Mouse (Mus musculus): ENCODE data around the gene Il6ra.

Il6ra gene

DNA sequence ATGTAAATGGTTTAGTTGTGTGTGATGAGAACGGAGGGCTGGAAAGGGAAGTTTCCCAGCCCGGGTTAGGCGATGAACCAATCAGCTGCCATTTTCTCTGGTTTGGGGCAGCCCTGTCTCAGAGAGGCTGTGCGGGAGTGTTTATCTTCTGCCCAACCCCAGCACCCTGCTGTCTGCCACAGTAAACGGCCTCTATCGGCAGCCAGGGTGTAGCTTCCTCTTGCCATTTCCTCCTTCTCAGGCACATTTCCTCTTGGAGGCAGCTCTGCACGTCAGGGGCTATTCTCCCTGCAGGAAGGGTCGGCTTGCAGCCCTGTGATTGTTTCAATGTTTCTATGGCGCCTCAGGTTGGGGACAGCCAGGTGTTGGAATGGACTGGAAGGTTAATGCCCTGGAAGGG is 69.8 kb downstream of the Il6ra start:
- DNase-seq: no peak

DNA sequence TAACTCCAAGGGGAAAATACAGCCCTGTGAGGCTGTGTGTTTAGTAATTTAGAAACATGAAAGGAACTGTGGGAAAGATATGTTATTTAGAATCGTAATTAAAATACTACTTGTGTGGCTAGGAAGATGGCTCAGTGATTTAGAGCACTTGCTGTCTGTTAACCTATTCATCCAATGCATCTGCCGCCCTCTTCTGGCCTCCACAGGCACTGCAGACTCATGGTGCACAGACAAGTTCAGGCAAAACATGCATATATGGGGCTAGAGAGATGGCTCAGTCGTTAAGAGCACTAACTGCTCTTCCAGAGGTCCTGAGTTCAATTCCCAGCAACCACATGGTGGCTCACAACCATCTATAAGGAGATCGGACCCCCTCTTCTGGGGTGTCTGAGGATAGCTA is 70.7 kb downstream of the Il6ra start:
- peak; percentile 60 for DNase-seq

DNA sequence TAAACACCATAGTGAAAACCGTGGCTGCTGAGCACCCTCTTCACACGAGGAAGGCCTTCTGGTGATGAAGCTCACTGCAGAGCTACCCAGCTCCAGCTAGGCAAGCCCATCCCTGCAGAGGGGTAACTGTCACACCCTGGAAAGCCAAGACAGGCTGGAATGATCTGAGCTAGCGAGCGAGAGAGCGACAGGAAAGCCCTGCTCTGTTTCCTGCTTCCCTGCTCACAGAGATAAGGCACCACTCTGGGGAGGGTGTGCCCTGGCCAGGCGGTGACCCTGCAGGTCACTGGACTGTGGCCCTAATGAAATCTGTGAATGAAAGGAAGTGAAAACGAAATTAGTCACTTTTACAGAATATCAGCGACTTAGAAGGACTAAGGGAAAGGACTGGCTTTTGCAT is 77.6 kb downstream of the Il6ra start:
- DNase-seq: no peak

DNA sequence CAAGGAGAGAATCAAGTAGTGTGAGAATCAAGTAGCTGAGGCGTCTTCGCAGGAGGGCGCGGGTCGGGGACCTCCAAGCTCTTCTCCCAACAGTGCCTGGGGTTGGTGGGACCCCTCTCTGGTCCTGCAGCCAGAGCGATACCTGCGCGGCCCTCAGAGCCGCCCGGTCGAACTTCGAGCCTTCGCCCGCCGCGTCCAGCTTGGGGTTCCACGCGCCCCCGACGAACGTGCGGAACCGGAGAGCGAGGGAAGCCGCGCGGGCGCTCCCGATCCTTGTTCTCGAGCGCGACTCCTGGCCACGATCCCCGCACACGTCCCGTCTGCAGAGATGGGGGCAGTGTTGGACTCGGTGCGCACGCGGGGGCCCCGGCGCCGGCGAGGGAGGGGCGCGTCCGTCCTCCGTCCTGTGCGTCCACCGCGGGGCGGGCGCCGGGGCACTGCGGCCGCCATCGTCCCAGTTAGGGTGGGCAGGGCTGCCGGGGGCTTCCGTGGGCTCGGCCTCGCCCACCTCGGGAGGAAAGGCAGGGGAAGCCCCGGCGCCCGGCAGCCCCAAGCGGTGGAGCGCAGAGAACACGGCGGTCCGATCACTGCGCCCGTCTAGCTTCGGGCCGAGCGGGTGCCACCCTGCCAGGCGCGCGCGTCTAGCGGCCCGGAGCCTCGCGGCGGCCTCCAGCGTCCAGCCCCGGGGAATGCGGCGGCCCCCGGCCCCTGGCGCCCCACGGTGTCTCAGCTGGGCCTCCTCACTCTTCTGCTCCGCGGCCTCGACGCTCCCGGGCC is 82.0 kb downstream of the Il6ra start, which contains the start of gene She:
She (plus strand) TSS at position 556 of the 777 bp plus-strand sequence.
- no peak for DNase-seq

DNA sequence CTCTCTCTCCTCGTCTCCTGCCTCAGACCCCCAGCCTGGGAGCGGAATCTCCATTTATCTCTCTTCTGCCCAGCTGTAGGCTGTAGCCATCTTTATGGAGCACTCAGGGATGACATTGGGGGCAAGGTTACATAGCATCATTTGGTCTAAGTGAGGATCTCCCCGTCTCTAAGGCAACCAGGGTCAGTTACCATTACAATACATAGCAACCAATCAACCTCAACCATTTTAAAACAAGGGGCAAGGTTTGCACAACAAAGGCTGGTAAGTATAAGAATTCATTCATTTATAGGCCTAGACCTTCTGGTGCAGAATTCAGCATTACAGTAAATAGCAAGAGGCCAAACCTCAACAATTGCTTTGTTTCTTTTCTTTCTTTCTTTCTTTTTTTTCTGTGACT is 86.7 kb downstream of the Il6ra start:
- DNase-seq: no peak

DNA sequence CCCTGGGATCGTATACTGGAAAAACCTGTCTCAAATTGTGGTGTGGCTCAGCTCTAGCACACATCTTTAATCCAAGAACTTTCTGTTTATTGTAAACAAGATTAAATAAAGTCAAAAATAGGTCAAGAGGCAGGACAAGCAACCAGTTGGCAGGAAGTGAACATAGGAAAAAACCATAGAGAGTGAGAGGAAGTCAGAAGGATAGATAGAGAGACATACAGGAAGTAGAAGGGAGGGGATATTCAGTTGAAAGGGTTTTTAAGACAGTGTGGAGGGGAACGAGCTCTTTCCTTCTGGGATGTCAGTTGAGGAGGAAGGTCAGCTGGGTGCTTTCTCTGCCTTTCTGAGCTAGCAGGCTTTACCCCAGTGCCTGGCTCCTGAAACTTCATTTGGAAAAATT is 89.4 kb downstream of the Il6ra start:
- DNase-seq: no peak

DNA sequence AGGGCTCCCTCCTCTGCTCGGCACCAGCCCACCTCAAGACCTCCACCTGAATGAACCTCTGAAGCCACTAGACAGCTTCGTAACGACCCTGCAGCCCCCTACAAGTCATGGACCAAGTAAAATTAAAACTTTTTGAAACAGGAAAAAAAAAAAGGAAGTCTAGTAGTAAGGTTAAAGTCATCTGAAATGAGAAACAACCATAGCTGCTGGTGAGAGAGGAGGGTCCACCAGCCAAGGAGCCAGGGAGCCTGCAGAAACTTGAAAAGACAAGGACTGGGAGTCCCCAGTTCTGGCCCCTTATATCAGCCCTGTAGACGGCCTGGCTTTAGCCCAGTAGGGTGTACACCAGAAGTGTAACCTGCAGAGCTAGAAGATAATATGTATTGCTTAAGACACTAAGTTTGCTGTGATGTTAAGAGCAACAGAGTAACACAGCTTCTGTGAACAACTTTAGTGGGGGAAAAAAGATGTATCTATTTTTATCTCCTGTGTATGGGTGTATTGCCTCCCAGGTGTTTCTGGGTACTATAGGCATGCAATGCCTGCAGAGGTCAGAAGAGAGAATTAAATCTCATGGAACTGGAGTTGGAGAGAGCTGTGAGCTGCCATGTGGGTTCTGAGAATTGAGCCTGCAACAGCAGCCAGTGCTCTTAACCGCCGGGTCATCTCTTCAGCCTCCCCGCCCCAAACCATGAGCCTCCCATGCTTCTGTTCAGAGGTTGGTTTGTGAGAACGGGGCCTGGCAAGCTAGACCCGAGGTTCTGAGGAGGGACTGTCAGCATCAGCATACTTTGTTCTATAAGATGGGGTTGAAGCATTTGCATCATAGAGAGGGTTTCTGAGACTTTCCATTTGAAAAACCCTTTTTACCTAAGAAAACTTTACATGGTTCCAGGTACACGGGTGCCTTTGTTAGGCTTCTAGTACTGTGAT is 91.2 kb downstream of the Il6ra start:
- DNase-seq: no peak

DNA sequence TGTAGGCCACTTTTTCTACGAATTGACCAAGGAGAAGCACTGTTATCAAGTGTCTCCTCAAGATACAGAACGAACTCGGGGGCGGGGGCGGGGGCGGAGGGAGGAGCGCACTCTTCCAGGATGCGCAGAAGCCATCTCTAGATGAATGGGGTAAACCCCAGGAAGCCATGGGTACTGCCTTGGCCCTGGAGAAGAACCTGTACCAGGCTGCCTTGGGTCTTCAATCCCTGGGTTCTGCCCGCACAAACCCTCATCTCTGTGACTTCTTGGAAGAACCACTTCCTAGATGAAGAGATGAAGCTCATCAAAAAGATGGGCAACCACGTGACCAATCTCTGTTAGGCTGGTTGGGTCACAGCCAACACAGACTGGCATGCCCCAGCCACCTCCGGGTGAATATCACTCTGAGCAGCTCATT is 91.9 kb downstream of the Il6ra start:
- DNase-seq: no peak

DNA sequence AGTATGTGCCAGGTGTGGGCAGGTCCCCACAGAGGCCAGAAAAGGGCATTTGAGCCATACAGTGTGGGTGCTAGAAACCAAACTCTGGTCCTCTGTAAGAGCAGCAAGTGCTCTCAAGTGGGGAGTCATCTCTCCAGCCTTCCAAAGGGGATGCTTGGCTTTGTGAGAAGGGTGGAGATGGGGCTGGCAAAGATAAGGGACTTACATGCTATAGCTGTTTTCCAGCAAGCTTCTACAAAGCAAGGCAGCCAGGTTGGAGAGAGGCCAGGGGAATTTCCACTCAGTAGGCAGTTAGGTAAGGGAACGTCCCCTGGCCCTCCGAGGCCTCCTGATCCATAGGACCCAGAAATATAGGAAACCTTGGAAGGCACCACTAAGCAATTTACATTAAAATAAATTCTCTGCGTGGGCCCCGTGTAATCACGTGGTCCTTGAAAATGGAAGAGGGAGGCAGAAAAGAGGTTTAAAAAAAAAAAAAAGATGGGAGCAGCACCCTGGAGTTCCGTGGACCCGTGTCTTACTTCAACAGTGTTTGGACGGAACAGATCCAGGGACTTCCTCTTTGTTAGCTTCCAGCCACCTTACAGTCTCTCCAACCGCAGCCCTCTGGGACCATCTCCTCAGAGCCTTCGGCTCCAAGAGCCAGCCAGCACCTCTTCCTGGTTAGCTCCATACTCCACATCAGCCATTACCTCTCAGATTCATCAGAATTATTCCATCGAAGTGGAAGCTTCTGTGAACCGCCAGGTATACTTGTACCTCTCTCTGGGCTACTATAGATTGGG is 92.5 kb downstream of the Il6ra start:
- no peak for DNase-seq

DNA sequence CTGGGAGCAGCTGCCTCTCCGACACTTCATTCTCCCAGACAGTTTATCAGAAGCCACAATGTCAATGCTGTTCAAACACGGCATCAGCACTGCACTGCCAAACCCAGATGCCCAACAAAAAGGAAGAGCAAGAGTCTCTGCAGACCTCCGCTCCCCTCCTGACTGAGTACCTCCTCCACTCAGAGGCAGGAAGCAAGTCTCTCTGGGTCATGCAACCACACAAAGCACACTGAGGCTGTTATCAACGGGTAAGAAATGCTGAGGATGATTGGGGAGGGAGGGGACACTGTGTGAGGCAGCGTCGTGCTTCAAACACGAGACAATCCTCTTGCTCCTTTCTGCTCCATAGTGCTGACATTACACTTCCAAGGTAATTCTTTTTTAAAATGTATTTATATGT is 93.1 kb downstream of the Il6ra start:
- DNase-seq: peak; percentile 45

DNA sequence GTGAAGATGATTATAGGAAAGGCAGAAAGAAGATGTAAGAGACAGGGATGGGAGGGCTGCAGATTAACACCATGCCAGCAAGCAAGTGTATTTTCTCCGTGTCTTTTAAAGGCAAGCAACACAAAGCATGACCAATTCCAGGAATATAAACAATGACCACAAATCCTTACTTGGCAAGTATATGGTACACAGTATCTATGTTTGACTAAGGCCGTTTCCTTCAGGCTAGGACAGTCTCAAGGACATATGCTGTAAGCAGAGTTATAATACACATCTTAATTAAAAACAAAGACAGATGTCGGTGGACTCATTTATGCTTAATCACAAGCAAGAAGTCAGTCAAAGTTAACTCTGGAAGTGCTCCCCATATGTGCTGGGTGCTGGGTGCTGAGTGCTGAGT is 94.4 kb downstream of the Il6ra start:
- no peak for DNase-seq

DNA sequence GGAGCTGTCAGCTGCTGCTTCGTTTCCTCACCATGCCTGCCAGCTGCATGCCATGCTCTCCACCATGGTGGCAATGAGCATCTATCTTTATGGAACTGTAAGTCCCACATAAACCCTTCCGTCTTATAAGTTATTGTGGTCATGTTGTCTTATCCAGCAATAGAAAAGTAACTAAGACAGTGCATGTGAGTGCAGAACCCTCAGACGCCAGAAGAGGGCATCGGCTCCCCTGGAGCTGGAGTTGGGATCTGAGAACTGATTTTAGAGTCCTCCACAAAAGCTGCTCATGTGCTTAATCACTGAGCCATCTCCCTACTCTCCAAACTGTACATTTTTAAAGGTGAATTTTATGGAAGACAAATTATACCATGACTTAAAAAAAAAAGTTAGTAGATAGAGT is 95.9 kb downstream of the Il6ra start:
- peak; percentile 67 for DNase-seq
